Mouse (Mus musculus) megakaryocyte, embryonic 14.5 days (primary cell): ENCODE results near the gene Zic4. TPM values are rescaled to one million over a fixed set of nuclear protein-coding genes. Genes with fewer than 3 reads are reported as not detected.

Source experiments
- H3K27me3 ChIP-seq: replicated peaks from 2 replicates; pipeline ENCODE3; 2012; ENCODE audit warnings: inconsistent platforms
- H3K36me3 ChIP-seq: replicated peaks from 2 replicates; pipeline ENCODE3; 2012; ENCODE audit warnings: low read length, inconsistent platforms, mixed read lengths
- H3K4me1 ChIP-seq: 2 replicates; pipeline ENCODE4 v1.6.1; 2012; ENCODE audit warnings: inconsistent platforms
- H3K4me3 ChIP-seq: replicated peaks from 2 replicates; pipeline ENCODE3; 2012; ENCODE audit warnings: moderate library complexity, mild to moderate bottlenecking, inconsistent platforms
- H3K9me3 ChIP-seq: 2 replicates; pipeline ENCODE4 v1.6.1; 2012; ENCODE audit warnings: inconsistent platforms
- FLI1 ChIP-seq: IDR thresholded peaks from 2 replicates; pipeline ENCODE4 v1.6.1; 2012; ENCODE audit warnings: low read length, inconsistent platforms, mixed read lengths
- GATA1 ChIP-seq: IDR thresholded peaks from 3 replicates; pipeline ENCODE4 v1.6.1; 2012; ENCODE audit warnings: mixed read lengths, low read length, inconsistent platforms, borderline replicate concordance
- polyA plus RNA-seq: library from polyadenylated mRNA; stranded (reverse); fragments of >175 nt; gene quantifications from 2 replicates; pipeline ENCODE4 v1.2.3, GENCODE M21; 2012; ENCODE audit warnings: low replicate concordance; ENCODE audit not compliant: insufficient read depth

Zic4 gene
- polyA plus RNA-seq = 2.3 TPM in 1 of 2 replicates, not detected in the other

DNA sequence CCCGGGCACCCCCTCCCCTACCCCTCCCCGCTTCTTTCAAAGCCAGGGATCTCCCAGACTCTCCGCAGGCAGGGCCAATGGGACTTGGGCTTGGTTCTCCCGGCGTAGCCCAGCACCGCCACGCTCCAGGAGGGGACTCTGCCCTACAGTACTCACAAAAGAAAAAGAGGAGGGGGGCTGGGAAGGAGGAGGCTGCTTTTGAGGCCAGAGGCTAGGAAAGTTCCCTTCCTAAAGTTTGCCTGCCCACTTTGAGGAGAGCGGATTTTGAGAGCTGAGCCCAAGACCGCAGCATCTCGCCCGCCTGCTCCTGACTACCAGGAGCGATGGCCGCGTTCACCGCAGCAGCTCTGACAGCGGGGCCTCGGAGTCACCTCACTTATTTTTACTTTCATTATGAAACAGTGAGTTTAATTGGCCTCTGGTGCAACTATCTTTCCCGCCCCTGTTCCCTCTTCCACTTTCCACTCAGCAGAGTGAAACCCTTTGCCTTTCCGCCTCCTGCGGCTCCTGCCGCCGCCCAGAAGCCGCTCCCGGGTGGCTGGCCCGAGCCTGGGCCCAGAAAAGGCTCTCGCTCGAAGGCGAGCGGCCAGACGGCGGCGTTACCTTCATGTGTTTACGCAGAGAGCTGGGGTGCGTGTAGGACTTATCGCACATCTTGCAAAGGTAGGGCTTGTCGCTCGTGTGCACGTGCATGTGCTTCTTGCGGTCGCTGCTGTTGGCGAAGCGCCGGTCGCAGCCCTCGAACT lies at the start of gene Zic4:
TSS of gene Zic4 (plus strand) at position 558 of the 746 bp plus-strand sequence.
- H3K36me3 ChIP-seq = no peaks in the 10 kb centered on the region
- peaks cover 37% of the 10 kb centered on the region for H3K4me1 ChIP-seq
- TF ChIP-seq GATA1 = no peak
- TF ChIP-seq FLI1 = no peak
- peaks cover 91% of the 10 kb centered on the region for H3K27me3 ChIP-seq
- peaks cover 28% of the 10 kb centered on the region for H3K9me3 ChIP-seq
- H3K4me3 ChIP-seq = peak within 1 kb of the TSS; percentile 91

DNA sequence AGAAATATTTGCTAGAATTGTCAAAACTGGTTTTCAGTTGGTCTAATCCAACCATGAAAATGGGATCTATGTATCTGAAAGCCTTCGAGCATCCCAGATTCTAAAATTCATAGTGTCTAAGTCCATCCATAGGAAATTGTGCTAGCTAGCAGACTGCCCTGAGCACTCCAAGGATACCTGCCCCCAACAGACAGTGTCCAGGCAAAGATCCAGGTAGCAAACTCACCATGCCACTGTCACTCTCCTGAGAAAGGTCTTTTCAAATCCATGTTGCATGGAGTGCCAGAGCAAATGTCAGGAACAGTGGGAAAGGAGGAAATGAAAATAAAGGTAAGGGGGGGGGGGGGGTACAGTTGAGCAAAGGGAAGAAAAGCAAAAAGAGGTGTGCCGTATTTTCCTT lies 14.6 kb upstream of the Zic4 start:
- H3K4me1 ChIP-seq = 0 out of 2 replicates have a peak, but pooled peaks cover 3% of the 10 kb centered on the region
- TF ChIP-seq GATA1 (no peak), FLI1 (no peak)
- H3K9me3 ChIP-seq = peaks cover 8% of the 10 kb centered on the region
- no peaks in the 10 kb centered on the region for H3K36me3 ChIP-seq
- no peak overlapping the region for H3K4me3 ChIP-seq
- H3K27me3 ChIP-seq = peaks cover 26% of the 10 kb centered on the region

DNA sequence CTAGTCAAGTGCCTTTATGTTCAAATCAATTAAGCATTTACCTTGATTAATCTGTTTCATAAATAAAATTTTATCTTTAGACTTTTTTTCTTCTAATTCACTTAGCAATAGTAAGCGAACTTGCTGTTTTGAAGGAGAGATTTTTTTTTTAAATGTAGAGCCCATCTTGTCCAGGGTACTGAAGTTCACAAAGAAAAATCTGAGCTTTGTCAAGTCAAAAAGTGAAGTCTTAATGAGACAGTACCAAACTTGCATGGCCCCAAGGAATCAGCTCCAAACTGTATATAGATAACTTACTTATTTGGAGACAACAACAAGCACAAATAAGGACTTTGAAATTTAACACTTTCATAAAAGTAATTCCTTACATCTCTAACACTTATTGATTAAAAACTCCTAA lies 13.5 kb upstream of the Zic4 start:
- H3K4me1 ChIP-seq = 0 out of 2 replicates have a peak, but pooled peaks cover 3% of the 10 kb centered on the region

DNA sequence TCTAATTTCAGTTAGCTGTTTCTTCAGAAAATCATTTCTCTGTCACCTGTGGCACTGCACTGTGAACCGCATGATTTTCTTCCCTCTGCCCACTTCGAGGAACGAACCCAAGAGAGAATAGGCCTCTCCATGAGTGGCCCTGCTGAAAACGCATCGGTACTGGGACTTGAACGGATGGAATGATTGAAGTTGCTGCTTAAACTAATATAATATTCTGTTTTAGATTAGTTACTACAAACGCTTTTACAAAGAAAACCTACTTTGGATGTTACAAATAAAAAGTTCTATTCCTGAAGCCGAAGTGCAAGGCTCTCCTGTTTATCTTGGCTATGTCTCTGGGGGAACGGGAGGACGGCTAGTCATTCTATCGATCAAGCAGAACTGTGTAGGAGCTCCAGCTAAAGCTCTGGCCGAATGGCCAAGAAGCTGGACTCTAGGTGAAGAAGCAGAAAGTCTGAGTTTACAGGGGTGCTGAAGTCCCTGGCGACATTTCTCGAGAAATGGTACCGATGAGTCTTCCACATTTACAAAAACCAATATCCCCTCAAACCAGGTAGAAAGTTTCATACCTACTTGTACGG lies 11.9 kb upstream of the Zic4 start:
- Histone ChIP-seq H3K27me3 (peaks cover 53% of the 10 kb centered on the region), H3K9me3 (peaks cover 30% of the 10 kb centered on the region)
- TF ChIP-seq FLI1 (no peak), GATA1 (no peak)

More for the DNA sequence above, 13.5 kb upstream of the Zic4 start:
- TF ChIP-seq FLI1 = no peak
- no peak for TF ChIP-seq GATA1
- no peak overlapping the region for H3K4me3 ChIP-seq
- H3K36me3 ChIP-seq = no peaks in the 10 kb centered on the region
- H3K27me3 ChIP-seq = peaks cover 37% of the 10 kb centered on the region
- H3K9me3 ChIP-seq = peaks cover 15% of the 10 kb centered on the region

DNA sequence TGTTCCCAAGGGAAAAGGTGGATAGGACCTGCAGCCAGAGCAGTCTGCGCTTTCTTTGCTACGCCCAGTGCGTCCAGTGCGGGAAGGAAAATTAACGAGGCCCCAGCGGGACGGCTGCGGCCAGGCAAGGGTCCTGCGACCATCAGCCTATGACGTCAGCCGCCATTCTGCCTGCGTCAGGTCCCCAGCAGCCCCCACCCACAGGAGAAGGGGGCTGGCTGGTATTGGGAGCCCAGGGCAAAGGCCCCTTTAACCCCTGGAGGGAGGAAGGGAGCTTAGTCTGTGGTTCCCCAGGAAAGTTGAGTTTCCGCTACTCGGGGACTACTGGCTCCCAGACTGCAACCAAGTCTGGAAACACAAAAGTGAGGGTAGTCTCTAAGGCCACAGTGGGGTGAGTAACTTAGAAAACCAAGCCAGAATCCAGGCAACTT lies 11.3 kb upstream of the Zic4 start:
- peaks cover 58% of the 10 kb centered on the region for H3K27me3 ChIP-seq
- peaks cover 30% of the 10 kb centered on the region for H3K9me3 ChIP-seq
- no peak overlapping the region for H3K4me3 ChIP-seq
- TF ChIP-seq FLI1 (no peak), GATA1 (no peak)
- H3K4me1 ChIP-seq = peaks cover 8% of the 10 kb centered on the region; the same call in 1 of the 2 replicates
- H3K36me3 ChIP-seq = no peaks in the 10 kb centered on the region

More for the DNA sequence above, 11.9 kb upstream of the Zic4 start:
- no peaks in the 10 kb centered on the region for H3K36me3 ChIP-seq
- no peak overlapping the region for H3K4me3 ChIP-seq
- H3K4me1 ChIP-seq = peaks cover 3% of the 10 kb centered on the region; the same call in 1 of the 2 replicates

DNA sequence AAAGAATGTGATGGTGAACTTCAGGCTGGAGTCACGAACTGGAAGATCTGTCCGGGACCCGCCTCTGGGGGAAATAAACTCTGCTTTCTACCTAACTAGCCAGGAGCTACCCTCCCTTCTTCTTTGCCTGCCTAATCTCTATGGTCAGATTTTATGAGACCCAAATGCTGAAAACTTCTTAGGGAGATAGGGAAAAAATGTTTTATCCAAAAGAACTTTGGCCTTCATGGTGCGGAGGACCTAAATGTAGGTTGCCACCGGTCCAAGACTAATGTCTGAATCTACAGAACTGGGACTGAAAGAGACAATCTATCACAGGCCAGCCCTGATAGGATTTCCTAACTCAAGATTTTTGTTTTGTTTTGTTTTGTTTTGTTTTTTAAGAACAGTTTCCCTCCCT lies 10.9 kb upstream of the Zic4 start:
- no peak overlapping the region for H3K4me3 ChIP-seq
- H3K4me1 ChIP-seq = peaks cover 9% of the 10 kb centered on the region; the same call in 1 of the 2 replicates
- H3K36me3 ChIP-seq = no peaks in the 10 kb centered on the region
- peaks cover 62% of the 10 kb centered on the region for H3K27me3 ChIP-seq
- H3K9me3 ChIP-seq = peaks cover 32% of the 10 kb centered on the region
- TF ChIP-seq GATA1 (no peak), FLI1 (no peak)

DNA sequence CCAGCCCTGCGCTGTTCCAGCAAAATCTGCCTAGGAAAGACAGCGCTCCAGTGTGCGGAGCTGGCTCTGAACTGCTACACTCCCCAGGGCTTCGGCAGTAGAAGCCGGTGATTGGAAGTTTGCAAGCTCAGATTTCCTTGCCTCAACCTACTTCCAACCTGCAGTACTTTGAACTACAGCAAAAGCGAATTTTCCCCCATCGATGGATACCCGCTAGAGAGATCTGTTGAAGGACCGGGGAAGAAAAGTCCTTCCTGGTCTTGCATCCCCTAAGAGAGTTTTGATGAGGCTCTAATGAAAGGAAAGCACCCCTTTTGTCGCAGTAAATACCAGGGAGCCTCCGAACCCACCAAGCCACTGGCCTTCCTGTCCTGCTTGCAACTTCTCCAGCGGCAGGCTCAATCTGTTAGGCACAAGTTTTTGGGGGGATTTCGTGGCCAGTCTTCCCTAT lies 10.2 kb upstream of the Zic4 start:
- H3K4me1 ChIP-seq = peaks cover 9% of the 10 kb centered on the region; the same call in 1 of the 2 replicates
- H3K36me3 ChIP-seq = no peaks in the 10 kb centered on the region
- TF ChIP-seq FLI1 (no peak), GATA1 (no peak)
- H3K4me3 ChIP-seq = no peak overlapping the region
- peaks cover 69% of the 10 kb centered on the region for H3K27me3 ChIP-seq
- H3K9me3 ChIP-seq = peaks cover 33% of the 10 kb centered on the region

DNA sequence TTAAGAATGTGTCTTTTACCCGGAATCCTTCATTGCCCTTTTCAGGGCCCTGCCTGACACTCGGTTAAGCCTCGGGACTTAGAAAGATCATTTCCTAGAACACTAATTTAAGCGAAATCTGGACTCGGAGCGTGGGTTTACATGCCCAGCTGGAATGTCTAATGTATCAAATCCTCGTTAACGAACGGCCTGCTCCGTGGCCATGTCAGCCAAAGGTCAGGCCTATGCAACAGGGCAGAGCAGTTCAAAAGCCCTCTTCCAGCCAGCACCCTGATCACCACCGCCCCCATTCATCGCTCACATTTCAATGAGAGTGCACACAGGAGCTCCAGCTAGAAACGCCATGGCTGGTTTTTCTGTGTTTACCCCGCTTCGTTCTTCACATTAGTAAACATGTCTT lies 9.4 kb upstream of the Zic4 start:
- Histone ChIP-seq H3K36me3 (no peaks in the 10 kb centered on the region), H3K4me3 (no peak overlapping the region), H3K9me3 (peaks cover 33% of the 10 kb centered on the region), H3K27me3 (peaks cover 75% of the 10 kb centered on the region), H3K4me1 (peaks cover 9% of the 10 kb centered on the region; the same call in 1 of the 2 replicates)
- TF ChIP-seq FLI1 = no peak
- TF ChIP-seq GATA1 = no peak

DNA sequence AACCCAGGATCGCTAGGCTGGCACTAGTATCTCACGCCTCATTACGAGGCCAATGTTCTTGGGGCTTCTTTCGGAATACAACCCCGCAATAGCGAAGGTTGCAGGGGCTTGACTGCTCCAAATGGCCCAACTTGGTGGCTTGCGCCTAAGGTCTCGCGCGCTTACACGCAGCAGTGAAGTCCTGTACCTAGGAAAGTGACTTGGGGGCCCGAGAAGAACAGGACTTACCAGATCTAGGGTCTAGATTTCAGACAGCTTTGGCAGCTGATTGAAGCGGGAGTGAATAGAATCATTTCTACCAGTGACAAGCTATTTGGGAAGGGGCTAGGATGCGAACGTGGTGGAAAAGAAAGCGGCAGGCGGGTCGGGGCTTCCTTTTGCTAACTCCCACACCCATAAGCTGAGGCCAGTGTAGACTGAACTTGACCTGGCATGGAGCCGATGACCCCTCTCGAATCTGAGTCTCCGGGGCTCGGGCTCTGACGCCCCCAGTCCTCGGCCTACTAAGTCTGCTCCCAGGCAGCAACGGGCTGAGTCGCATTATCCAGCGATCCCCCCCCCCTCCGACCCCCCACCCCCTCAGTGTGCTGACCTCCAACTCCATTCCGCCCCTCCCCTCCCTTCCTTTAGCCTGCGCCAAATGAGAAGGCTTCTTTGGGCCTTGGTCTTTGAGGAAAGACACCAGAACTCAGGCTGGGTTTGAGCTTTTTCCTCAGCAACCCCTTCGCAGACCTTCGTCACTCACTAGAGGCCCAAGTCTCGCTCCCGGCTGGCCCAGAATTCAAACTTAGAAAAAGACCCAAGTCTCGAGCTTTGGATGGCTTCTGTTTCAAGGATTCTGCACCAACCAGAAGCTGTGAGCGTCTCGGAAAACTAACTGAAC lies 8.4 kb upstream of the Zic4 start:
- H3K4me3 ChIP-seq = no peak overlapping the region
- H3K4me1 ChIP-seq = peaks cover 9% of the 10 kb centered on the region; the same call in 1 of the 2 replicates
- H3K27me3 ChIP-seq = peaks cover 82% of the 10 kb centered on the region
- H3K9me3 ChIP-seq = peaks cover 33% of the 10 kb centered on the region
- TF ChIP-seq FLI1 (no peak), GATA1 (no peak)
- H3K36me3 ChIP-seq = no peaks in the 10 kb centered on the region
